Mouse (Mus musculus): ENCODE measurements around the gene Tmod3. TPM values are rescaled to one million over a fixed set of nuclear protein-coding genes. Genes with fewer than 3 reads are reported as not detected.

Tmod3 gene
- polyA plus RNA-seq, 1 experiment, result 12.3 TPM

DNA sequence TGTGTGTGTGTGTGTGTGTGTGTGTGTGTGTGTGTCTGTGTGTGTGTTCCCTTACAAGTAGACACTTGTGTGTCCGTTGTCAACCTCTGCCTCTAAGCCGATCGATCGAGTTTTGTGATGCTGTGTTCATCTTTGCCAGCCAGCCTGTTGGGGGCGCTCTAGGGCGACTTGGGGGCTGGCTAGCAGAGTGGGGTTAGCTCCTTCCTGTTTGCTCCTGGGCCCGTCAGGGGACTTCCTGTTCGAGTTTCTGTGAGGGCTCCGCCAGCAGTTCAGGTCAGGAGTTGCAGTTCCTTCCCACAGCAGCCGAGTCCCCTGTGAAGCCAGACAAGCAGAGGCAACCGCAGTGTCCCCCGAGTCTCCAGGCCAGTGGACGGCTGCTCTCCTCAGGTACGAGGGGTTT, 91.2 kb downstream of the Tmod3 start:
- no peak for TF ChIP-seq GATA1 (IDR thresholded peaks at IDR 0.05; ENCODE audit: low read length)

- no peak for TF ChIP-seq GATA1 (IDR thresholded peaks at IDR 0.05; ENCODE audit: low read length)
Measured at GRCm38 (mm10) chr9:75467581-75467980, 91.9 kb downstream of the Tmod3 start.

DNA sequence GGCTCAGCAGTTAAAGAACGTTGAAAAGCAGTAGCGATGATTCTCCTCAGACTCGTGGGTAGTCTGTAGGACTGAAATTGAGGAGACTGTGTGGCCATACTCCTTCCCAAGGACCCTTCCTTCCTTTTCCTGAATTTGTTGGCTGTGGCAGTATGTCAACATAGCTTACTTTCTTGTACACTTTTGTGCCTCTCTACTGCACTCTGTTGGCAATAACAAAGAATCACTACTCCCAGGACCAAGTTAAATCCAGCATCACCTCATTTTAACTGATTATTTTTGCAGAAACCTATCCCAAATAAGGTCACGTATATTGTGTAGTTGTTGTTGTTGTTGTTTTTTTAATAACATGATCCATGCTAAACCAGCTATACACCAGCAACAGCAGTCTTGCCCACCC, 92.8 kb downstream of the Tmod3 start:
- no peak for TF ChIP-seq GATA1 (IDR thresholded peaks at IDR 0.05; ENCODE audit: low read length)

DNA sequence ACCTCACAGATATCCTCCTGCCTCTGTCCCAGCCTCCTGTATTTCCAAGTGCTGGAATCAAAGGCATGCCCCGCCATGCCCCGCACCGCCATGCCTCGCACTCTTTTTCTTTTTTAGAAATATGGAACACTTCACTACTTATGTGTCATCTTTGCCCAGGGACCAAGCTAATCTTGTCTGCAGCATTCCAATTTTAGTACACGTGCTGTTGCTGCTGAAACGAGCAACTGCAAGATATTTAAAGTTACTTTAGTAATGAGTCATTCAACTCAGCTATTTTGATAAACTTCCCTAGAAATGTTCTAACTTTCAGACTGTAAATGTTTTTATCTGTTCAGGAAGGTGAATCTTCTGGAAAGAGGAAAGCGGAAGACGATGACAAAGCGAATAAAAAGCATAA, 93.6 kb downstream of the Tmod3 start:
- TF ChIP-seq GATA1 (IDR thresholded peaks at IDR 0.05; ENCODE audit: low read length), result no peak

- TF ChIP-seq GATA1 (IDR thresholded peaks at IDR 0.05; ENCODE audit: low read length), result no peak
Measured at GRCm38 (mm10) chr9:75463050-75463660, 96.3 kb downstream of the Tmod3 start.

GRCm38 (mm10) chr9:75455684-75456083, 103.8 kb downstream of the Tmod3 start:
- no peak for TF ChIP-seq GATA1 (IDR thresholded peaks at IDR 0.05; ENCODE audit: low read length)

DNA sequence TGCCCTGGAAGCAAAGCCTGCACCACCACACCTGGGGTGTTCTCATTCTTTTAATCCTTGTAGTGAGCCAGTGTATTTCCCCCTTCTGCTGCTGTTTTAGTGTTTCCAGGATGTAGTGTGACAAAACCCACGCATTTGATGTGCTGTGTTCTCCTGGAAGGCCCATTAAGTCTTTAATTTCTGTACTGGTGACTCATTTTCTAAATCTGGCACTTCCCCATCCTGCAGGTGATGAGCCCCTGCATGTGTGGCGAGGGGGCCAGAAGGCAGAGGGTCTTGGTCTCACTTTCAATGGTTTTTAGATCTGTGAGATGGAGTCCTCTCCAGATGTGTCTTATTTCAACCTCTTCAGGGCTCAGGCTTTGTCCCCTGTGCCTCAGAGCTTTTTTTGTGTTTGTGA, 105.5 kb downstream of the Tmod3 start:
- no peak for TF ChIP-seq GATA1 (IDR thresholded peaks at IDR 0.05; ENCODE audit: low read length)

DNA sequence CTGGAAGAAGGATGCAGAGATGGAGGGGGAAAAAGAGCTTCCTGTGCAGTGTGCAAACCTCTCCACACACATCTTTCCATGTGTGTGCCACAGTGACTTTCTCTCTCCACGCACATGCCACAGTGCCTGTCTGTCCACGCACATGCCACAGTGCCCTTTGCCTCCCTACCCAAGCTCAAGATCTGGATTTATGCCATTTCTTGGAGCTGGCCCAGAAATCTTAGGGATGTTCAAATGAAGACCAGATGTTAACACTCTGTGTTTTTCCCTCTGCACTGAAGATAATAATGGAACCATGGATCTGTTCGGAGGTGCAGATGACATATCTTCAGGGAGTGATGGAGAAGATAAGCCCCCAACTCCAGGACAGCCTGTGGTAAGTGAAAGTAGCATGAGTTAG, 111.4 kb downstream of the Tmod3 start:
- no peak for TF ChIP-seq GATA1 (IDR thresholded peaks at IDR 0.05; ENCODE audit: low read length)

Other genes with a start within 250 kb of the Tmod3 start
- not detected in 2 replicates for gene Bcl2l10, start 211.9 kb downstream of the Tmod3 start, polyA plus RNA-seq (2012)
- gene Mapk6, start 149.7 kb downstream of the Tmod3 start, polyA plus RNA-seq (2012), result 6.8 and 8.2 TPM in 2 replicates
- 14.3 and 17.6 TPM in 2 replicates for gene Leo1, start 118.1 kb downstream of the Tmod3 start, polyA plus RNA-seq (2012)
- not detected in 2 replicates for gene Tmod2, start 51.7 kb upstream of the Tmod3 start, polyA plus RNA-seq (2012)
- gene Lysmd2, start 66.1 kb upstream of the Tmod3 start, polyA plus RNA-seq (2012), result not detected in 2 replicates
- not detected in 2 replicates for gene Scg3, start 124.4 kb upstream of the Tmod3 start, polyA plus RNA-seq (2012)
- gene Bmp5, start 215.7 kb upstream of the Tmod3 start, polyA plus RNA-seq (2012), result not detected in 2 replicates

Data from G1E-ER4 (cell line).